Mouse (Mus musculus) CD8-positive naive resting alpha-beta T cell, adult 2 months (primary cell): ENCODE measurements around the gene Evpl.

Experiments
- DNase-seq, 2 experiments: peaks; one replicate each; pipeline ENCODE4 v3.0.0; 2022; ENCODE audit warnings: low read depth in 2 of 2, low spot score in 2 of 2

Gene Evpl

DNA sequence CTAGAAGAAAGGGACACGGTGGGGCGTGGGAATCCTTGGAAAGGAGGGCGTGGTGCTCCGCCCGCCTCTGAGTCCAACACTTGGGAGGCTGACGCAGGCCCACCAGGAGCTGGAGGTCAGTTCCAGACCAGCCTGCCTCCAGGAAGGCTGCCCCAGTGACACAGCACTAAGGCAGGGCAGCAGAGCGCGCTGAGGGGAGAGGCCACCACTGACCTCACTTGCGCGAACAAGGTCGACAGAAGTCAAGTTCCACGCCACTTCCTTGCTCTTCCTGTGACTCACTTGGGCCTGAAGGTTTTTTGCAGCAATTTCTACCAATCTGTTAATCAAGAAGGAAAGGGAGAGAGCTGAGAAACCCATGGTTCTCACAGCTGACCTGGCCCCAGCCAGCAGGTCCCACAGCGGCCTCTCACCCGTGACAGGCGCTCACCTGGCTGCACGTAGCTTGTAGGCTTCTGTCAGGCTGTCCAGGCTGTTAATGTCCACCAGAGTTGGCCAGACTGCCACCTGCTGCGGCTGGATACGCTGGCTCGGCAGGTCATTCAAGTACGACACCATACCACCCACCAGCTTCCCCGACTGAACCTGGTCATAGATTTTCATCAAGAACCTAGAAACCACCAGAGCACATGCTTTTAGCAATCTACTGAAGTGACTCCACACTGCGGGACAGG, 63.0 kb downstream of the Evpl start:
- no peak for DNase-seq

- DNase-seq: no peak
Measured at GRCm38 (mm10) chr11:116171959-116172358, 65.9 kb downstream of the Evpl start.
